Mouse (Mus musculus): ENCODE data around the gene Palmd.
A peak's percentile ranks its signal among the peaks of the same experiment; 100 is the strongest.

The Palmd gene

DNA sequence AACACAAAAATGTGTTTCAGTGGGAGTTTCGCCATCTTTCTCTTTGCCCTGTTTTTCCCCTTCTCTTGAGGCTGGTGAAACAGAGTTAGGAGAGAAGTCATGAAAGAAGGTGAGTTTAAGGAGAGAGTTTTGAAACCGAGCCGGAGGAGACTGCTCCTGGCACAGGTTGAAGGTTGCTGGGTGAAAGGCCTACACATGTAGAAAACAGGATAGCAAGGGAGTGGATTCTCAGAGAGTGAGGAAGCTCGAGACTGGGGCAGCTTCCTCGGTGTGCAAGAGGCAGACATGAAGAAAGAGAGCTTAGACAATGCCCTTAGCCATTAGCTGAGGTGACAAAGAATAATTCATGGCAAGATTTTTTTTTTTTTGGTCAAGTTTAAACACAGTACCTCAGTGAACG lies 15.4 kb downstream of the Palmd start:
- no peak for DNase-seq

- DNase-seq, result no peak
Measured at GRCm38 (mm10) chr3:116952242-116952899, 16.4 kb downstream of the Palmd start.

- DNase-seq, result no peak
Measured at GRCm38 (mm10) chr3:116951489-116951888, 17.3 kb downstream of the Palmd start.

DNA sequence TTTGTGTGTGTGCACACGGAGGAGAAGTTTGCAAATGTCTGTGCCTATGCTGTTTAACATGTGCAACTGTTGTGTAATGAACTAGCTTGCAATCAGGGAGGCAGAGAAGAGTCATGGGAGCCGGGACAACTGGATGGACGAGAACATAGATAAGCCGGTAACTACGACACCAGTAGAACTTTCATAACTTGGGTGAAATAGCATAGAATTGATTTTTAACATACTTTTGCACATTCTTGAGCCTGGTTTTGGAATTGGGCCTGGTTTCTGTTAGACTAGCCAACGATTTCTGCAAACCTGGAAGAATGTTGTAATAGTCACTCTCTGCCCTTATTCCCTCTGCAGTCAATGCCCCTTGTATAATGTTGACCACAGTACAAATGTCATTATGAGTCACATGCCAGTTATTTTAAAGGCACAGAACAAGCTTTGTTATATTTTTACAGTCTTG lies 18.1 kb downstream of the Palmd start:
- DNase-seq, result peak; percentile 46

DNA sequence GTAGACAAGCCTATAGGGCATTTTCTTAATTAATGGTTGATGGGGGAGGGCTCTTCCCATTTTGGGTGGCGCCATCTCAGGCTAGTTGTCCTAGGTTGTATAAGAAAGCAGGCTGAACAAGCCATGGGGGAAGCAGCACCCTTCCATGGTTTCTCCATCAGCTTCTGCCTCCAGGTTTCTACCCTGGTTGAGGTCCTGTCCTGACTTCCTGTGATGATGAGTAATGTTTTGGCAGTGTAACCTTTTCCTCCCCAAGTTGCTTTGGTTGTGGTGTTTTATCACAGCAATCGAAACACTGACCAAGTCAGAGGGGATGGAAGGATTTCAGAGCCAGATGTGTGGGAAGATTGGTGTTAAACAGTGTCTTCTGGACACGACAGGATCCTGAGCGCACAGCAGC lies 22.3 kb downstream of the Palmd start:
- DNase-seq, result no peak

DNA sequence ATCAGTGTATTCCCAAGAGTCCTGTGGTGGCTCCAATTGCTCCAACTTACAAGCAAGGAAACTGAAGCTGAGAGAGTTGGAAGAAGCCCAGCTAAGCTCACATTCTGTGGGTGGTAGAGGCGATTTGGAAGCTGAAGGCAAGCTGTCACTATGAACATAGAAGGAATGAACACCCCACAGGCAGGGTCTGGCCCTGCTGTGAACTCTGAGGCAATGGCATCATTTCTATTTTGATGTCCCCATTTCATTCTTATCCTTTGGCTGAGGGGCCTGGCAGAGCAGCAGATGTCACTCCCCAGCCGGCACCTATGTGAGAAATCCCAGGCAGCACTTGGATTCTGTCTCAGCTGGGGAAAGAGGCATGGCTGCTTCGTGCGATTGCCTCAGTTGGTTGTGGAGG lies 25.4 kb downstream of the Palmd start:
- no peak for DNase-seq

GRCm38 (mm10) chr3:116942751-116943150 lies 26.0 kb downstream of the Palmd start:
- DNase-seq, result no peak

DNA sequence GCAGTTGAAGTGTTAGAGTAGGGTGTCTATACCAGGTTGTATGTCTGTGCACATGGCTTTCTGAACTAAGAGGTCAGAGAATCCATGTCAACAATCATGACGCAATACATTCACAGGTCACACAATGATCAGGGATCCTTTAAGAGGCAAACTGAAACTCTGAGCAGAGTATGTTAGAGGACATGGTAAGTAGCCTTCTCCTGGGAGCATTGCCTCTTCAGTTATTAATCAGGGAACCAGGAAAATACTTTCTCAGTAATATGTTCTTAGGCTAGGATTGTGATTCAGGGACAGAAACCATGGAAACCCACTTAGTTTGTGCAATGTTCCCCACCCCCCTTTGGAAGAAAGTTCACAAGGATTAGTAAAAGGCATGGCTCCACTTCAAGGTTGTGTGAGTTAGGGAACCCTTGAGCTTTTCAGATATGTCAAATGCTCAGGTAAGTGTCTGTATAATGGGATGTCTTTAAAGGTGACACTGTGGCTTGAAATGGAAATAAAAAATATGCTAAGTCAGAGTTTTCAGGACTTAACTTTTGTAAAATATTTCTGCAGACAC lies 27.1 kb downstream of the Palmd start:
- no peak for DNase-seq

DNA sequence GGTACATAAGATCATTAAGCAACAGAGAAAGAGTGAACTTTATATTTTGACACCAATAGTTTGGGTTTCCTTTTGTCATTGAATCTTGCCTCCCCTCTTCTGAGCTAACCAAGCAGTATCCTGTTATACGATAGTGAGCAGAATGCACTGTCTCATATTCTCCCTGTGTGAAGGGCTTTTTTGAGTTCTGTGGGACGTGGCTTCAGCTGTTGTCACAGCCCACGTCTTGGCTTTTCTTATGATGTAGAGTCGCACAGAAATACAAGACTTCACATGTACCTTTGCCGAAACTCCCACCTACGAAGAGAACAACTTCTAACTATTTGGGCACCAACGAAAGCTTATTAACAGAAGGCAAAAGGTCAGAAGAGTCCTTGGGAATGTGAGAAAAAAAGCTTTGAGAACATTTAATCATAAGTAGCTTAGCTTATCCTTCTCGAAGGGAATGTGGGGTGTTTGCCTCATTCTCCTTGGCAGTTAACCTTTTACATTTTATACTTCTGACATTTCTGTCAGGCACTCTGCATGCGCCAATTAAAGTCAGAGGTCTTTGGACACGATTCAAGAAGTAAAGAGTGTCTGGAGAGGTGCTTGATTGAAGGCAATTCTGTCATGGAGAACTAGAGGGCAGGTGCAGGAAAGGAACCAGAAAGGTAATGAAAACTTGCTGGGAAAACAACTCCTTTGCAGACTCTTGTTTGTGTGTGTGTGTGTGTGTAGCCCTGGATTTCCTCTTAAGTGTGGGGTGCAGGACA lies 27.8 kb downstream of the Palmd start:
- DNase-seq, result no peak

DNA sequence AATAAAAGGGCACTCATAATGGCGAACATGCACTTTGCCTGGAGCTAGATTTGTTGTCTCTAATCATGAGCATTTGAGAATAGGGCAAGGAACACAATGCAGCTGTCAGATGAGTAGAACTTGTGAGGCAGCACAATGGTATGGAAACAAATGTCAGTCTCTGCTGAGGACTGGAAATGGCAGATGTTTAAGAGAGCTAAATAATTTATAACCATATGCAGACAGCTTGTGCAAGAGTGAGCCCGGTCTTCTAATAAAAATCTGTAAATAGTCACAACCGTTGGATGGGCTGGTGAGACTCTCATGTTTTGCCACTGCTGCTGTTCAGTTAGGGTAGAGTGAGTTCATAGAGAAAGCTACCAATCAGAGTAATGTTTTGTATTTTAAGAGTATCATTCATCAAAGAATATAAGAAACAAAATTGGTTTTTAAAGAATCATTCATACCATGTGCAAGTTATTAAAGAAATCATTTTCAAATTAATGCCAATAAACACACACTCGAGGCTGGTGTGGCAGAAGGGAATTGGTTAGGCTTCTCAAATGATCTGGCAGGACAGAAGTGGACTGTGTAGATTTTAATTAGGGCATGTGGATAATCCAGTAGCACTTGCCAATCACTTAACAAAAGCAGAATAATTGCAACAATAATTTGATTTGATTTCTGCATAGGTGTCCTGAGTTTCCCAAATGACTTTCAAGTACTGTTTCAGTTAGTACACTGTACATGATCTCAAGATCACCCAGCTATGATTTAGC lies 31.7 kb downstream of the Palmd start:
- no peak for DNase-seq

GRCm38 (mm10) chr3:116933158-116933557 lies 35.6 kb downstream of the Palmd start:
- DNase-seq, result no peak

- DNase-seq, result peak; percentile 28
Measured at GRCm38 (mm10) chr3:116928994-116929393, 39.8 kb downstream of the Palmd start.

GRCm38 (mm10) chr3:116923042-116923441 lies 45.7 kb downstream of the Palmd start:
- DNase-seq, result no peak

DNA sequence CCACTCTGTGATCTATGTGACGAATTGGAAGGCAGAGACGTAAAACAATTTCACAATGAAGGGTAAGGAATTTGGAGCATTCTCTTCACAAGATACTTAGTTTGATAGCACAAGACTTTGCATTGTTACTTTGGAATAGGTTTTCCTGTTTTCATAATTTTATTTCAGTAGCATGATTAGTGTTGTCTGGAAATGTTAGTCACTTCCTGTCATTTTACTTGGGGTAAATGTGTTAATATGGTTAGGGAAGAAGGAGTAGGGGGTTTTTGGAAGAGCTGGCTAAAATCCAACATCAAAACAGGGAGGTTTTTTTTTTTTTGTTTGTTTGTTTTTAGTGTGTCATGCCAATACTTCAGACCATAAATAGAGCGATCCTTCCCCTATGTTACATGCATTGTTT lies 47.3 kb downstream of the Palmd start:
- DNase-seq, result no peak

- no peak for DNase-seq
Measured at GRCm38 (mm10) chr3:116917016-116917415, 51.8 kb downstream of the Palmd start.

DNA sequence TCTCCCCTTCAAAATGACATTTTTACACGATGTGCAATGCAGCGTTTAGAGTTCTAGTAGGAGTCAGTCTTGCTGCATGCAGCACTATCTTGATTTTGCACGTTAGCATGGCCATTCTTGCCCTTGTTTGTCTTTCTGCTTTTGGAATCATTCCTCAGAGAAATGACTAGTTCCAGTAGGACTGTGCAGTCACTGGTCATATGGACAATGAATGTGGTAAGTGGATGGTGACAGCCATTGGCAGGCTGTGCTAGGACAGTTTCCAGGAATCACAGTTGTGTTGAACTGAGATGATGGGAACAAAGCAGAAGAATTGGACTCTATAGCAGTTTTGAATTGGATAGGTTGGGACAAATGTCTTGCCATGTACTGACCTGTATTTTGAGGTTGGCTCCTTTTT lies 53.9 kb downstream of the Palmd start:
- no peak for DNase-seq

- no peak for DNase-seq
Measured at GRCm38 (mm10) chr3:116914374-116914773, 54.4 kb downstream of the Palmd start.

DNA sequence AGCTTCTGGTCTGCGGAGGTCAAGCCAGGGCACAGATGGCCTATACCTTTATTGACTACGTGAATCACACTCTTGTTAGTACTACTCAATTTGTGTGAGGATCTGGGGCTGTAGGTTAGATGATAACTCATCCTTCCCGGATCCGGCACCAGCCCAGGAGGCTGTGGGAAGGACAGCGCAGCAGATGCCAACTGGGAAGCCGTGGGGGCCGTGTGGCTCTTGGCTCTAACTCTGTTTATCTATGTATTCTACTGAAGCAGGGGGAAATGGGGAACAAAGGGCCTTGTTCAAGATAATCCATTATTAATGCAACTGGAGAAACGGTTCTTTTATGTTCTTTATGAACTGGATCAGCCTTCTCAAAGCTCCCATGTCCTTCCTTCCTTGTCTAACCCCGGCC lies 62.2 kb downstream of the Palmd start:
- no peak for DNase-seq

GRCm38 (mm10) chr3:116905898-116906297 lies 62.9 kb downstream of the Palmd start:
- no peak for DNase-seq

DNA sequence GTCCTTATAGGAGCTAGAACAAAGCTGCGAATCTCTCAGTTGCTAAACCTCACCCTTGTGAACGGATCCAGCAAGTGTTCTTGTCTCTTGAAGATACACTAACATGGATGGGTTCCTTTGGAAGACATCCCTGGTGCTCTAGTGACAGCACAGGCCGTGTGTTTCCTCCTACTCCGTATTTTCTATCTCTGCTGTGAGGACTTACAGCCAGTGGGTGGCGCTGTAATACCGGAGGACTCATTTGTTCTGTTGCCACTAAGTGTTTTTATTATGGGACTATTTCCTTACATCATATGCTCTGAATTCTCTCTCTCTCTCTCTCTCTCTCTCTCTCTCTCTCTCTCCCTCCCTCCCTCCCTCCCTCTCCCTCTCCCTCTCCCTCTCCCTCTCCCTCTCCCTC lies 64.6 kb downstream of the Palmd start:
- DNase-seq, result peak; percentile 80

GRCm38 (mm10) chr3:116892872-116893271 lies 75.9 kb downstream of the Palmd start:
- DNase-seq, result no peak

GRCm38 (mm10) chr3:116892206-116892563 lies 76.6 kb downstream of the Palmd start:
- DNase-seq, result no peak

- DNase-seq, result no peak
Measured at GRCm38 (mm10) chr3:116891436-116892205, 77.2 kb downstream of the Palmd start.

Data from lung, postnatal 14 days (tissue).